Mouse (Mus musculus) C2C12 (cell line): ENCODE data around the gene Chek2.
"Not testable (repeated sequence)": the region's sequence is repeated elsewhere in the genome, so short reads cannot be mapped to it uniquely, and the experiment has no call there.

Experiments
- CTCF ChIP-seq: IDR thresholded peaks from one replicate; pipeline ENCODE4 v1.5.1; 2011; ENCODE audit not compliant: control insufficient read depth, insufficient read depth, insufficient read length
- FOSL1 ChIP-seq: IDR thresholded peaks from one replicate; pipeline ENCODE4 v1.8.0; 2011; ENCODE audit warnings: mild to moderate bottlenecking, low read length; ENCODE audit not compliant: poor library complexity, insufficient read depth, severe bottlenecking
- MAX ChIP-seq: IDR thresholded peaks from one replicate; pipeline ENCODE4 v1.6.1; 2011; ENCODE audit warnings: mild to moderate bottlenecking, control low read depth
- MYOD1 ChIP-seq: IDR thresholded peaks from one replicate; pipeline ENCODE4 v1.6.1; 2011; ENCODE audit warnings: low read depth; ENCODE audit not compliant: control insufficient read depth, insufficient read length
- MYOG ChIP-seq: IDR thresholded peaks from one replicate; pipeline ENCODE4 v1.6.1; 2011; ENCODE audit not compliant: control insufficient read depth, insufficient read length; ENCODE audit errors: extremely low read depth

GRCm38 (mm10) chr5:110878526-110878925 is 38.7 kb downstream of the Chek2 start:
- TF ChIP-seq MAX, MYOG, FOSL1, CTCF, MYOD1: not testable (repeated sequence)
